Mouse (Mus musculus) kidney, postnatal 36 days (tissue): ENCODE measurements at regions not wholly inside any gene's neighbourhood (a gene's known extent, or its start where the extent isn't known, plus 50 kb on each side); places are given as distances from the start of the nearest gene placed in this dataset.

Experiments
- DNase-seq, 2 experiments: peaks; one replicate each; pipeline ENCODE4 v3.0.0; 2021 to 2022; ENCODE audit warnings: mixed read lengths in 2 of 2

- DNase-seq: no peak
These were observed 284.3 kb downstream of the Efnb2 start for GRCm38 (mm10) chr8:8376791-8377190.

GRCm38 (mm10) chr8:8376379-8376778, 284.7 kb downstream of the Efnb2 start:
- DNase-seq: no peak

- DNase-seq: no peak
These were observed 293.7 kb downstream of the Efnb2 start for GRCm38 (mm10) chr8:8367282-8367871.

GRCm38 (mm10) chr8:8361941-8362537, 299.0 kb downstream of the Efnb2 start:
- DNase-seq: no peak

GRCm38 (mm10) chr8:8360586-8360985, 300.5 kb downstream of the Efnb2 start:
- DNase-seq: no peak

GRCm38 (mm10) chr8:8354977-8355376, 306.1 kb downstream of the Efnb2 start:
- DNase-seq: no peak

GRCm38 (mm10) chr8:8344661-8345060, 316.4 kb downstream of the Efnb2 start:
- DNase-seq: no peak

GRCm38 (mm10) chr8:8335256-8335972, 325.6 kb downstream of the Efnb2 start:
- no peak for DNase-seq

- peak; percentile 27 to 45 for DNase-seq
These were observed 326.5 kb downstream of the Efnb2 start for GRCm38 (mm10) chr8:8334515-8334914.

GRCm38 (mm10) chr8:8331249-8331648, 329.8 kb downstream of the Efnb2 start:
- DNase-seq: peak; percentile 21 to 25

GRCm38 (mm10) chr8:8328010-8328666, 332.9 kb downstream of the Efnb2 start:
- DNase-seq: peak; percentile 15 to 47

- DNase-seq: no peak
These were observed 334.8 kb downstream of the Efnb2 start for GRCm38 (mm10) chr8:8326066-8326834.

GRCm38 (mm10) chr8:8325420-8325819, 335.6 kb downstream of the Efnb2 start:
- no peak for DNase-seq

- no peak for DNase-seq
These were observed 336.5 kb downstream of the Efnb2 start for GRCm38 (mm10) chr8:8324520-8324919.

GRCm38 (mm10) chr8:8308253-8308652, 352.8 kb downstream of the Efnb2 start:
- no peak for DNase-seq

- DNase-seq: no peak
These were observed 353.6 kb downstream of the Efnb2 start for GRCm38 (mm10) chr8:8307487-8307886.

GRCm38 (mm10) chr8:8299965-8300767, 360.9 kb downstream of the Efnb2 start:
- DNase-seq: no peak

GRCm38 (mm10) chr8:8292577-8293247, 368.3 kb downstream of the Efnb2 start:
- DNase-seq: no peak

GRCm38 (mm10) chr8:8285876-8286275, 375.2 kb downstream of the Efnb2 start:
- DNase-seq: no peak

GRCm38 (mm10) chr8:8274987-8275386, 386.1 kb downstream of the Efnb2 start:
- DNase-seq: no peak

GRCm38 (mm10) chr8:8274211-8274641, 386.8 kb downstream of the Efnb2 start:
- no peak for DNase-seq
